Mouse (Mus musculus) embryonic fibroblast, embryonic 13.5 days (primary cell): Measurements from ENCODE around the gene Pknox2. TPM values are rescaled to one million over a fixed set of nuclear protein-coding genes. Genes with fewer than 3 reads are reported as not detected.

Experiments used
- H3K27ac ChIP-seq: 2 replicates; pipeline ENCODE4 v1.5.1; 2012; ENCODE audit warnings: low read length, control low read depth, inconsistent platforms; ENCODE audit not compliant: insufficient read depth
- H3K4me1 ChIP-seq: 2 replicates; pipeline ENCODE4 v1.6.1; 2011; ENCODE audit warnings: low read length; ENCODE audit not compliant: control insufficient read depth, insufficient read depth
- H3K4me3 ChIP-seq: 2 replicates; pipeline ENCODE4 v1.5.1; 2011; ENCODE audit warnings: mild to moderate bottlenecking, control low read depth, low read length; ENCODE audit not compliant: insufficient read depth
- CTCF ChIP-seq: IDR thresholded peaks from 2 replicates; pipeline ENCODE4 v1.5.1; 2011; ENCODE audit warnings: mild to moderate bottlenecking, control low read depth, low read length, moderate library complexity, borderline replicate concordance; ENCODE audit not compliant: insufficient read depth
- POLR2A ChIP-seq: IDR thresholded peaks from 2 replicates; pipeline ENCODE4 v1.6.1; 2011; ENCODE audit warnings: low read depth, mild to moderate bottlenecking, control low read depth, low read length, moderate library complexity
- polyA plus RNA-seq: library from polyadenylated mRNA; stranded (reverse); fragments of >200 nt; gene quantifications from 2 replicates; pipeline ENCODE4 v1.2.4, GENCODE M21; 2011; ENCODE audit warnings: low read depth; ENCODE audit not compliant: missing spikeins, insufficient read length

Pknox2 gene
- polyA plus RNA-seq, 1 experiment, result 23.7 TPM

GRCm38 (mm10) chr9:37166899-37167298 is 19.7 kb upstream of the Pknox2 start:
- Histone ChIP-seq H3K4me1 (no peaks in the 10 kb centered on the region), H3K4me3 (no peak overlapping the region), H3K27ac (no peak overlapping the region)
- TF ChIP-seq CTCF (no peak), POLR2A (no peak)

- no peak for TF ChIP-seq CTCF
- TF ChIP-seq POLR2A, result no peak
- H3K4me3 ChIP-seq, result no peak overlapping the region
- no peaks in the 10 kb centered on the region for H3K4me1 ChIP-seq
- H3K27ac ChIP-seq, result no peak overlapping the region
These were observed 13.5 kb upstream of the Pknox2 start for GRCm38 (mm10) chr9:37160686-37161085.

GRCm38 (mm10) chr9:37147886-37148285 is 679 bp upstream of the Pknox2 start:
- no peak for TF ChIP-seq POLR2A
- no peak for TF ChIP-seq CTCF
- no peak overlapping the region for H3K4me3 ChIP-seq
- no peak overlapping the region for H3K27ac ChIP-seq
- peaks cover 3% of the 10 kb centered on the region; the same call in 1 of the 2 replicates for H3K4me1 ChIP-seq

GRCm38 (mm10) chr9:37146603-37147358 is 426 bp downstream of the Pknox2 start:
- Histone ChIP-seq H3K27ac (peak overlapping the region; percentile 74), H3K4me3 (peak overlapping the region; percentile 63), H3K4me1 (peaks cover 6% of the 10 kb centered on the region; the same call in 1 of the 2 replicates)
- no peak for TF ChIP-seq CTCF
- TF ChIP-seq POLR2A, result peak; percentile 67

- peaks cover 10% of the 10 kb centered on the region; the same call in 1 of the 2 replicates for H3K4me1 ChIP-seq
- H3K27ac ChIP-seq, result peak overlapping the region; percentile 74
- H3K4me3 ChIP-seq, result peak overlapping the region; percentile 63
- no peak for TF ChIP-seq POLR2A
- no peak for TF ChIP-seq CTCF
These were observed 929 bp downstream of the Pknox2 start for GRCm38 (mm10) chr9:37146353-37146602.

- Histone ChIP-seq H3K4me3 (peak overlapping the region; percentile 63), H3K4me1 (peaks cover 12% of the 10 kb centered on the region; the same call in 1 of the 2 replicates), H3K27ac (peak overlapping the region; percentile 74)
- TF ChIP-seq CTCF (no peak), POLR2A (no peak)
These were observed 1.4 kb downstream of the Pknox2 start for GRCm38 (mm10) chr9:37145616-37146352.

GRCm38 (mm10) chr9:37145151-37145615 is 2.0 kb downstream of the Pknox2 start:
- peaks cover 17% of the 10 kb centered on the region for H3K4me1 ChIP-seq
- no peak for TF ChIP-seq CTCF
- no peak; the same call in 1 of the 2 replicates for TF ChIP-seq POLR2A
- peak overlapping the region; percentile 74 for H3K27ac ChIP-seq
- H3K4me3 ChIP-seq, result peak overlapping the region; percentile 63

- TF ChIP-seq POLR2A (no peak), CTCF (no peak)
- H3K4me3 ChIP-seq, result peak overlapping the region; percentile 63
- H3K27ac ChIP-seq, result no peak overlapping the region
- H3K4me1 ChIP-seq, result peaks cover 17% of the 10 kb centered on the region
These were observed 2.5 kb downstream of the Pknox2 start for GRCm38 (mm10) chr9:37144696-37145095.

- Histone ChIP-seq H3K27ac (no peak overlapping the region), H3K4me1 (peaks cover 17% of the 10 kb centered on the region), H3K4me3 (peak overlapping the region; percentile 63)
- TF ChIP-seq CTCF (no peak), POLR2A (no peak)
These were observed 3.0 kb downstream of the Pknox2 start for GRCm38 (mm10) chr9:37144251-37144650.
